Mouse (Mus musculus) neural tube, embryonic 12.5 days (tissue): ENCODE measurements around the gene Rhobtb1. TPM values are rescaled to one million over a fixed set of nuclear protein-coding genes. Genes with fewer than 3 reads are reported as not detected.
A peak's percentile ranks its signal among the peaks of the same experiment; 100 is the strongest.

ENCODE experiments used
- ATAC-seq: fragments of 200-750 bp; cut with Nextera tagmentation; 2 replicates; pipeline ENCODE4 v1.8.0; 2017; ENCODE audit warnings: low read depth, mild to moderate bottlenecking, moderate TSS enrichment, moderate library complexity; ENCODE audit not compliant: low FRiP score
- H3K27ac ChIP-seq: fragments of 300-500 bp; sonication (generic); 2 replicates; pipeline ENCODE4 v1.5.1; 2016
- H3K27me3 ChIP-seq: fragments of 300-500 bp; sonication (generic); replicated peaks from 2 replicates; pipeline ENCODE4 v1.6.1; 2016; ENCODE audit warnings: mild to moderate bottlenecking
- H3K36me3 ChIP-seq: fragments of 300-500 bp; sonication (generic); 2 replicates; pipeline ENCODE4 v1.6.1; 2016; ENCODE audit warnings: mild to moderate bottlenecking
- H3K4me1 ChIP-seq: fragments of 300-500 bp; sonication (generic); 2 replicates; pipeline ENCODE4 v1.6.1; 2016
- H3K4me2 ChIP-seq: fragments of 300-500 bp; sonication (generic); replicated peaks from 2 replicates; pipeline ENCODE4 v1.6.1; 2016; ENCODE audit warnings: mild to moderate bottlenecking
- H3K4me3 ChIP-seq: fragments of 300-500 bp; sonication (generic); 2 replicates; pipeline ENCODE4 v1.5.1; 2016
- H3K9ac ChIP-seq: fragments of 300-500 bp; sonication (generic); 2 replicates; pipeline ENCODE4 v1.6.1; 2016; ENCODE audit warnings: mild to moderate bottlenecking
- H3K9me3 ChIP-seq: fragments of 300-500 bp; sonication (generic); 2 replicates; pipeline ENCODE4 v1.6.1; 2016; ENCODE audit warnings: mild to moderate bottlenecking
- WGBS: fragments of 180-500 bp; shearing (Covaris S2); methylation state at CpG from one replicate; pipeline ENCODE4 v1.1.7; 2016; 5-methylcytosine and 5-hydroxymethylcytosine counted together
- polyA plus RNA-seq: library from polyadenylated mRNA; unstranded; fragments of >200 nt; fragmentation: Nextera tagmentation; extraction: Ambion mirVana; gene quantifications from 2 replicates; pipeline ENCODE4 v1.2.1, GENCODE M21; 2016

The Rhobtb1 gene
- polyA plus RNA-seq, 1 experiment from 2014 or later, result 16.0 TPM

GRCm38 (mm10) chr10:69204677-69205400 lies 53.6 kb downstream of the Rhobtb1 start:
- Histone ChIP-seq H3K27ac (no peak overlapping the region), H3K27me3 (no peaks in the 10 kb centered on the region), H3K4me3 (no peak overlapping the region), H3K9ac (no peak overlapping the region), H3K4me2 (no peak overlapping the region), H3K4me1 (no peaks in the 10 kb centered on the region), H3K36me3 (no peaks in the 10 kb centered on the region), H3K9me3 (no peaks in the 10 kb centered on the region)
- ATAC-seq, result no peak
- WGBS, result 52% methylated on average over 8 of the region's 8 CpGs

- Histone ChIP-seq H3K27ac (no peak overlapping the region), H3K36me3 (no peaks in the 10 kb centered on the region), H3K4me3 (no peak overlapping the region), H3K4me1 (no peaks in the 10 kb centered on the region), H3K9ac (no peak overlapping the region), H3K4me2 (no peak overlapping the region), H3K9me3 (no peaks in the 10 kb centered on the region), H3K27me3 (no peaks in the 10 kb centered on the region)
- ATAC-seq, result no peak
- 92% methylated on average over 6 of the region's 6 CpGs for WGBS
These were observed 54.8 kb downstream of the Rhobtb1 start for GRCm38 (mm10) chr10:69206081-69206480.

GRCm38 (mm10) chr10:69207481-69207880 lies 56.2 kb downstream of the Rhobtb1 start:
- Histone ChIP-seq H3K27me3 (no peaks in the 10 kb centered on the region), H3K4me3 (no peak overlapping the region), H3K36me3 (no peaks in the 10 kb centered on the region), H3K27ac (no peak overlapping the region), H3K4me1 (peaks cover 5% of the 10 kb centered on the region; the same call in 1 of the 2 replicates), H3K4me2 (no peak overlapping the region), H3K9me3 (no peaks in the 10 kb centered on the region), H3K9ac (no peak overlapping the region)
- 87% methylated on average over 7 of the region's 7 CpGs for WGBS
- ATAC-seq, result no peak

GRCm38 (mm10) chr10:69207981-69208630 lies 56.9 kb downstream of the Rhobtb1 start:
- H3K9me3 ChIP-seq, result no peaks in the 10 kb centered on the region
- WGBS, result 91% methylated on average over 15 of the region's 15 CpGs
- no peak overlapping the region for H3K4me2 ChIP-seq
- H3K27me3 ChIP-seq, result no peaks in the 10 kb centered on the region
- H3K4me1 ChIP-seq, result peaks cover 5% of the 10 kb centered on the region; the same call in 1 of the 2 replicates
- no peak overlapping the region for H3K9ac ChIP-seq
- no peak overlapping the region for H3K4me3 ChIP-seq
- ATAC-seq, result no peak
- H3K36me3 ChIP-seq, result no peaks in the 10 kb centered on the region
- no peak overlapping the region for H3K27ac ChIP-seq

- Histone ChIP-seq H3K9me3 (no peaks in the 10 kb centered on the region), H3K4me2 (no peak overlapping the region), H3K27ac (no peak overlapping the region), H3K27me3 (no peaks in the 10 kb centered on the region), H3K4me3 (no peak overlapping the region), H3K9ac (no peak overlapping the region), H3K36me3 (no peaks in the 10 kb centered on the region), H3K4me1 (peaks cover 8% of the 10 kb centered on the region)
- ATAC-seq, result no peak
- WGBS, result 97% methylated on average over 3 of the region's 3 CpGs
These were observed 57.5 kb downstream of the Rhobtb1 start for GRCm38 (mm10) chr10:69208705-69209104.

- no peak for ATAC-seq
These were observed 58.8 kb downstream of the Rhobtb1 start for GRCm38 (mm10) chr10:69210006-69210405.

GRCm38 (mm10) chr10:69210659-69211058 lies 59.4 kb downstream of the Rhobtb1 start:
- Histone ChIP-seq H3K9me3 (no peaks in the 10 kb centered on the region), H3K27me3 (no peaks in the 10 kb centered on the region)
- whole genome bisulfite sequencing, result 80% methylated on average over 5 of the region's 5 CpGs

More at GRCm38 (mm10) chr10:69210006-69210405, 58.8 kb downstream of the Rhobtb1 start:
- no peak overlapping the region for H3K9ac ChIP-seq
- no peaks in the 10 kb centered on the region for H3K27me3 ChIP-seq
- peaks cover 12% of the 10 kb centered on the region for H3K4me1 ChIP-seq
- H3K36me3 ChIP-seq, result no peaks in the 10 kb centered on the region
- no peak overlapping the region for H3K4me3 ChIP-seq
- no peaks in the 10 kb centered on the region for H3K9me3 ChIP-seq
- 92% methylated on average over 10 of the region's 10 CpGs for WGBS
- no peak overlapping the region for H3K27ac ChIP-seq
- H3K4me2 ChIP-seq, result no peak overlapping the region

GRCm38 (mm10) chr10:69211560-69211959 lies 60.3 kb downstream of the Rhobtb1 start:
- Histone ChIP-seq H3K36me3 (no peaks in the 10 kb centered on the region), H3K27me3 (no peaks in the 10 kb centered on the region), H3K4me3 (peak overlapping the region; percentile 74), H3K27ac (no peak overlapping the region), H3K9ac (0 out of 2 replicates have a peak overlapping the region, but pooled peaks have one; percentile 92), H3K4me2 (peak overlapping the region; percentile 90), H3K9me3 (no peaks in the 10 kb centered on the region), H3K4me1 (peaks cover 12% of the 10 kb centered on the region)
- no peak for ATAC-seq
- 72% methylated on average over 8 of the region's 8 CpGs for WGBS

More at GRCm38 (mm10) chr10:69210659-69211058, 59.4 kb downstream of the Rhobtb1 start:
- H3K4me1 ChIP-seq, result peaks cover 12% of the 10 kb centered on the region
- ATAC-seq, result no peak
- H3K9ac ChIP-seq, result no peak overlapping the region
- H3K4me2 ChIP-seq, result no peak overlapping the region
- no peak overlapping the region for H3K27ac ChIP-seq
- no peaks in the 10 kb centered on the region for H3K36me3 ChIP-seq
- H3K4me3 ChIP-seq, result no peak overlapping the region

- H3K36me3 ChIP-seq, result no peaks in the 10 kb centered on the region
- H3K27ac ChIP-seq, result peak overlapping the region; percentile 93; the same call in 1 of the 2 replicates
- peak; percentile 17; the same call in 1 of the 2 replicates for ATAC-seq
- 6% methylated on average over 14 of the region's 14 CpGs for WGBS
- H3K9ac ChIP-seq, result peak overlapping the region; percentile 92
- H3K4me3 ChIP-seq, result peak overlapping the region; percentile 74
- H3K9me3 ChIP-seq, result no peaks in the 10 kb centered on the region
- H3K4me2 ChIP-seq, result peak overlapping the region; percentile 90
- H3K4me1 ChIP-seq, result peaks cover 12% of the 10 kb centered on the region
- H3K27me3 ChIP-seq, result no peaks in the 10 kb centered on the region
These were observed 60.7 kb downstream of the Rhobtb1 start for GRCm38 (mm10) chr10:69211976-69212375.

GRCm38 (mm10) chr10:69212542-69213440 lies 61.6 kb downstream of the Rhobtb1 start, which contains the start of gene A930033H14Rik:
Gene A930033H14Rik (minus strand): TSS chr10:69213098.
- Histone ChIP-seq H3K27ac (peak within 1 kb of the TSS; percentile 93), H3K4me2 (peak within 1 kb of the TSS; percentile 90), H3K4me3 (peak within 1 kb of the TSS; percentile 74), H3K27me3 (no peaks in the 10 kb centered on the region), H3K9me3 (no peaks in the 10 kb centered on the region), H3K9ac (peak within 1 kb of the TSS; percentile 92), H3K36me3 (peaks cover 3% of the 10 kb centered on the region; the same call in 1 of the 2 replicates), H3K4me1 (peaks cover 12% of the 10 kb centered on the region)
- peak; percentile 90 for ATAC-seq
- under 1% methylated on average over 82 of the region's 84 CpGs for WGBS

- under 1% methylated on average over 21 of the region's 21 CpGs for WGBS
- H3K9ac ChIP-seq, result peak overlapping the region; percentile 92
- H3K4me3 ChIP-seq, result peak overlapping the region; percentile 74
- peak overlapping the region; percentile 93 for H3K27ac ChIP-seq
- peaks cover 4% of the 10 kb centered on the region for H3K36me3 ChIP-seq
- peak overlapping the region; percentile 90 for H3K4me2 ChIP-seq
- peak; percentile 69 for ATAC-seq
- no peaks in the 10 kb centered on the region for H3K9me3 ChIP-seq
- no peaks in the 10 kb centered on the region for H3K27me3 ChIP-seq
- peaks cover 12% of the 10 kb centered on the region for H3K4me1 ChIP-seq
These were observed 62.2 kb downstream of the Rhobtb1 start for GRCm38 (mm10) chr10:69213451-69213877.
